Mouse (Mus musculus) C2C12 (cell line): ENCODE results near the gene Cadm1.

Source experiments
- CEBPB ChIP-seq: IDR thresholded peaks from one replicate; pipeline ENCODE4 v1.6.1; 2011; ENCODE audit warnings: low read depth, mild to moderate bottlenecking, control low read depth, moderate library complexity
- CTCF ChIP-seq: IDR thresholded peaks from one replicate; pipeline ENCODE4 v1.5.1; 2011; ENCODE audit not compliant: control insufficient read depth, insufficient read depth, insufficient read length
- FOSL1 ChIP-seq: IDR thresholded peaks from one replicate; pipeline ENCODE4 v1.8.0; 2011; ENCODE audit warnings: mild to moderate bottlenecking, low read length; ENCODE audit not compliant: poor library complexity, insufficient read depth, severe bottlenecking
- MAX ChIP-seq: IDR thresholded peaks from one replicate; pipeline ENCODE4 v1.6.1; 2011; ENCODE audit warnings: mild to moderate bottlenecking, control low read depth
- MYOG ChIP-seq: IDR thresholded peaks from one replicate; pipeline ENCODE4 v1.6.1; 2011; ENCODE audit not compliant: control insufficient read depth, insufficient read length; ENCODE audit errors: extremely low read depth

DNA sequence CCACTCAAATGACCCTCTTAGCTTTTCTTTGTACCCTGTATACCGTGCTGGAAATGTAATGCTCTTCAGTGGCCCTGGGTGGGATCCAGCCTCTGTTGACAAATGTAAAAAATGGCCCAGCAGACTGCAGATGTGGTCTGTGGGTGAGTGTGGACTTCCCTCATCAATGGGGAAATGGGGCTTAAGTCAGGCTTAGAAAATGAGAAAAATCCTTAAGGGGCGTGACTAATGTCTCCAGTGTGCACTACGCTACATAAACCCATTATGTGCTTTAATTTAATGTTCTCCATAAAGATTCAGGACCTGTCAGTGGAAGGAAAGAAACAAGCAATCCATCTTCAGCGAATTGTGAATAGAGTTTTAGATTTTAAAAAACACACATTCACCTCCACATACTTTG, 40.2 kb downstream of the Cadm1 start:
- no peak for TF ChIP-seq CTCF
- TF ChIP-seq MAX, result no peak
- TF ChIP-seq FOSL1, result no peak
- TF ChIP-seq CEBPB, result no peak
- no peak for TF ChIP-seq MYOG
